Mouse (Mus musculus): ENCODE measurements around the gene Sh3d19. TPM values are rescaled to one million over a fixed set of nuclear protein-coding genes. Genes with fewer than 3 reads are reported as not detected.

The Sh3d19 gene
- total RNA-seq, 2 experiments from 2014 or later: 18.1 to 21.2 TPM

DNA sequence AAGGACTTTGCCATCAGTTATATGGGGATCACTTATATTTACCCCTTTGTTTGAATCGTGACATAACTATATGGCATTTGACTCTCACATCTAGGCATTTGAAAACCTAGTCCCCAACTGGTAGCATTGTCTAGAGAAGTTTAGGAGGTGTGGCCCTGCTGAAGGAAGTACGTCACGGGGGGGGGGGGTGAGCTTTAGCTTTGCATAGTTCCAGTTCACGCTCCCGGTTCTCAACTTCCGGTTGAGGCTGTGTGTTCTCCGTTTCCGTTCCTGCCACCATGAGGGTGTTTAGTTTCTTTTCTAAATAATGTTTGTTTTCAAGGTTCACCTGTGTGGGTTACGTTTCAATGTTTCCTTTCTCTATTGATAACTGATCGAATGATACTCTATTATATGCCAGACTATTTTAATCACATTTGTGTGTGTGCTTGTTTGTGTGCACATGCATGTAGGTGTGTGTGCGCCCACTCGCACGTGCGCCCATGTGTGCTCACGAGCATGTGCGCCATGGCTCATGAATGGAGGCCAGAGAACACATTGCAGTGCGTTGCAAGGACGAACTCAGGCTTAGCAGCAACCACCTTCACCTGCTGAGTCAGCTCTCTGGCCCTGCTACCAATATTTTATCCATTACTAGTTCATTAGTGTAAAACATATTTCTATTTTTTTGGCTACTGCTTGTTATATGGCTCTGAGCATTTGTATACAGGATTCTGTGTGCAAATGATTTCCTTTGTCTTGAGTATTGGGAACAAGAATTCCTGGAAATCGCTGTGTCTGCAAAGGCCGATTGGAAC is 54.6 kb downstream of the Sh3d19 start:
- no peak for DNase-seq (ENCODE audit: low spot score in 2 of 2)

DNA sequence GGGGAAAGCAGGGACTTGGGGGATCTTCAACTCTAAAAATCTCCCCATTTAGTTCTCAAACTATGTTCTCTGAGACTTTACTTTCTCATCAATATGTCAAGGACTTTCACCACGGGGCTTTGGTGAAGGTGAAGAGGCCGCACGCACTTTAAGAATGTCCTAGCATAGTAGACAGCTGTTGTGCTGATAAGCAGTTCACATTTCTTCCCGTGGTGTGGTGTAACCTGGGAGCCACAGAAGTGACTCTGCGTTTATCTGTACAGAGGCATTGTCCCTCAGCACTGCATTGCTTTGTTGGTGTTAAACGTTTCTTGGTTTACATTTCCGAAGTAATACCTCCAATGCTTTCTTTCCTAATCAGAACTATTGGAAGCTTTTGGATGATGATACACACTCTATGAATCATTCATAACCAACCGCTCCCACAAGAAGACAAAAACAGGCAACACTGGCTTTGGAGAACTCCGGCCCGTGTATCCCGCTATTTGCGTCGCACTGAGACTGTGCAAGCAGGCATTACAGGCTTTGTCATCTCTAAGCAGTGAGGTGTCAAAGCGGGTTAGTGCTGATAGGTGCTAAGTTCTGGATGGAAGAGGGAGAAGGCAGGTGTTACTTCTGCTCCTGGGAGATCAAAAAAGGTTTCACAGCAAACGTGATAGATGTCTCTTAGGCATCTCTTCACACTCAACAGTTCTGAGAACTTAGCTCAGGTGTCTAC is 57.9 kb downstream of the Sh3d19 start:
- DNase-seq (ENCODE audit: low spot score in 2 of 2): no peak

DNA sequence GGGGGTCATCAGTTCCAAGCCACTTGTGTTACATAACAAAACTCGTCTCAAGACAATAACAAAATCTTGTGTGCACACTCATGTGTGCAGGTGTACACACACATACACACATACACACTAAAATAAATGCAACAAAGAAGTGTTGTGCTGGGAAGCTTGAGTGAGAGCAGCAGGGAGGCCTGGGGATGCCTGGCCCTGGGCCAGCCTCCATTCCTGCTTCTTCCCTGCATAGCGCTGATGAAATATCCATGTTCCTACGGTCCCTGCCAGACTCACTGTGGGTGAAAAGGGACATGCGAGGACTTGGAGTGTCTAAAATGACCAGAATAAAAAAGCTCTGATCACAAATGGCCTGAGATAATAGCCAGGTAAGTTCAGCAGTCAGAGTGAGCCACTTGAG is 59.7 kb downstream of the Sh3d19 start:
- no peak for DNase-seq (ENCODE audit: low spot score in 2 of 2)

DNA sequence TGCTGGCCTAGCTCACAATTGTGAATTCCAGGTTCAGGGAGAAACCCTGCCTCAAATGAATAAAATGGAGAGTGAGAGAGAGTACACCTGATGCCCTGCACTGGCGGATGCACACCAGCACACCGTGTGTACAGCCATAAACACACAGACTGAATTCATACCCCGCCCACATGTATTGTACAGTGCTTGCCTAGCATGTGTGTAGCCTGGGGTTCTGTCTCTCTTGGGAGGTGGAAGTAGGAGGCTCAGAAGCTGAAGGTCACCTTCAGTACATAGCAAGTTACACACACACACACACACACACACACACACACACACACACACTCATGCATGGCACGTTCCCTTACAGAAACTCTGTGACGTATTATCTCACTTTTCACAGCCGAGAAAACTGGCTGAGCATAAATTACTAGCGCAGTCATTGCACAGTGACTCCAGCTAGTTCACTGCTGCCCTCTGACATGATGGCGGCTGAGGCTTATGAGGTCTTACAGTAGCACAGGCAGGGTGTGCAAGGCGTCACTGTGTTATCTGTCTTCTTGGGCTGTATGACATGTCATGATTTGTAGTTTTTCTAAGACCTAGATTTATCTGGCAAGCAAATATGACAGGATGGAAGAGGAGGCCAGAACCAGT is 62.7 kb downstream of the Sh3d19 start:
- no peak for DNase-seq (ENCODE audit: low spot score in 2 of 2)

DNA sequence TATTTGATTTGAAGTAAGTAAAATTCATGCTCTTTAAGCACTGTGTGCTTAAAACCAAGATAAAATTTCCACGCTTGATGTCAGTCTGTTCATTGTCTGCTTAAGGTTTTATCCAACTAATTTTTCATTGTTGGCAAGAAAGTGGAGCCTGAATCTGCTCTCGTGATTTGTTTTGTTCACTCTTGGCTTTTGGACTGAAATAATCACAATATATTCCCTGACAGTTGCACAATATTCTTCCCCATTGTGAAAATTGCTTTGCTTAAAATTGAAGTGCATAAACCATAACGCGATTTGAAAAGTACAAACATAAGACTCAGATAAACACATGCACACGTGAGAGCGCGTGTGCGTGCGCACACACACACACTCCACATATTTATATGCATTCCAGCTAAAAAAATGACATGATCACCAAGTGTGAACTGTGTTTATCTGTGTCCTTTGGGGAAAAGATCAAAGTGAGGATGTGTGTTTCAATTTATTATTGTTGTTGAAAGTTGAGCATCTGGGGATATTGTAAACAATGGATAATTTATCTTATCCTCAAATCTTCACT is 67.1 kb downstream of the Sh3d19 start:
- DNase-seq (ENCODE audit: low spot score in 2 of 2): no peak

DNA sequence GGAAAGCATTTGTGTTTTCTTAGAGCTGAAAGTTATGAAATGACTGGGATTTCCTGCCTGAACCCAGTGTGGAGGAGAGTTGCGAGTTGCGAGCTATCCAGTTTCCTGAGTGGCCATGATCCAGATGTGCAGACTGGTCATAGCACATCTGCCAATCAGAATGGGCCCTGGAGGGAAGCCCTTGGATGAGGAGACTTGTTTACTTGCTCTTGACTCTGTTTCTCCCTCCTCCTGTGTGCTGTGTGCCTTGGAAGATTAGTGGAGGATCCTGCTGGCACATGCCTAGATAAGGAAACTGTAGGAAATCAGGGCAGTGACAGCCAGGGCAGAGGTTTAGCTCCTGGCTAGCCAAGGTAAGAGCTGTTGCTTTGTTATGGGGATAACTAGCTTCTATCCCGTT is 67.7 kb downstream of the Sh3d19 start:
- no peak for DNase-seq (ENCODE audit: low spot score in 2 of 2)

DNA sequence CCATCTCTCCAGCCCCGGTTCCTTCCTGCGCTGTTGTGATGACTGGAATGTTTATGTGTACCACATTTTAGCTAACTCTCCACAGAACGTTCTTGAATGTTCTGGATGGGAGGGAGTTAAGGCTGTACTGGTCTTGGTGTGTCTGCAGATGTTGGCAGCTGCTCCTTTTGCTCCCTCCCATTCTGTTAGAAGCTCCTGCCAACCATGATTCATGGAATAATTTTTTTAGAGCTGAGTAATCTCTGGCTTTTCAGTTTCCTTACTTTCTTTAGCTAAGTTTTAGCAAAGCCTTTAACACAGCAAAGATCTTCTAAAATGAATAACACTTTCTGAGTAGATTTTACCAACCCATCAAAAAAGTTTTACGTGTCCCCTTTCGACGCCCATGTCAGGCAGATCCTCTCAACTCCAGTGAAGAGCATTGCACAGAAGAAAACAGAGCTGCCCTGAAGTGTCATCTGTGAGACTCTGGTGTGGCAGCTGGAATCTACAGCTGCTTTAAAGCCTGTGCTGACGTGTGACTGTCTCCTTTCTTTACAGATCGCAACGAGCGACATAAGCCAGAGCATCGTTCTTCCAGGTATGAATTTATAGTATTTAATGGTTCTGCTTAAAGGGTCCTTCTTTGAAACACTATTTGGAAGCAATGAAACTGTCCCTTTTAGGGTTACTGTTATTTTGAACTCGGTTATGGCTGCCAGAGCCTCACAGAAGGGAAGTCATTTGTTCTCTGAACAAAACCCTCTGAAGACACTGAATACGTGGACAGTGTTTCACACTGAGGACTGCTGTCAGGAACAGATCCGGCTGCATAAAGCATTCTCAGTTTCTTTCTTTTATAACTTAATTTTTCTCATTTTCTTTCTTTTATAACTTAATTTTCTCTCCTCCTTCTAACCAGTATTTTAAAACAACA is 69.6 kb downstream of the Sh3d19 start:
- DNase-seq (ENCODE audit: low spot score in 2 of 2): no peak

DNA sequence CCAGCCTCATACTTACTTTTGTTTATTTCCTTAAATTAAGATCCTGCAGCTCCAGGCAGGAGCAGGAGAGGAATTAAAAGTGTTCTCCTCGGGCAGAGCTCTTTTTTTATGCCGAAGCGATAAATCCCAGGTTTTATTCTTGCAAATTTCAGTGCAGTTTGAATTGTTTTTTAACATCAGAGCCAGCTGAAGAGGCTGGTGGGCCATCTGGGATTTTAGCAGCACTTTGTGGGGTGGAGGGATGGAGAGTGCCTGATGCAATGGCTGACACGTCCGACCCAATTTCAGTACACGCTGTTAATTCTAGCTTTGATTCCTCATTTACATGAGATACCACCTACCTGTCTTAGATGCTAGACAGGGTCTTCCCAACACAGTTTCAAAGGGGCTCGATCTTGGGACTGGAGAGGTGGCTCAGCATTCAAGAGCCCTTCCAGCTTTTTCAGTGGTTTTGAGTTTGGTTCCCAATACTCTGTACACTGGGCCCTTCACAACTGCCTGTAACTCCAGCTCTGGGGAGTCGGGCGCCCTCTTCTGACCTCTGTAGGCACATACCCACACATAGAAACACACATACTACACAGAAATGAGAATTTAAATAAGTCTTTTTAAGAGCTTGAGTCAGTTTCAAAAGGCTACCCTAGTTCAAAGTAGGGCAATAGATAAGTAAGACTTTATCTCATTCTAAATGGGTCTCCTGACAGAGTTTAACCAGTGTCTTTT is 76.9 kb downstream of the Sh3d19 start:
- DNase-seq (ENCODE audit: low spot score in 2 of 2): peak; percentile 39 to 78

DNA sequence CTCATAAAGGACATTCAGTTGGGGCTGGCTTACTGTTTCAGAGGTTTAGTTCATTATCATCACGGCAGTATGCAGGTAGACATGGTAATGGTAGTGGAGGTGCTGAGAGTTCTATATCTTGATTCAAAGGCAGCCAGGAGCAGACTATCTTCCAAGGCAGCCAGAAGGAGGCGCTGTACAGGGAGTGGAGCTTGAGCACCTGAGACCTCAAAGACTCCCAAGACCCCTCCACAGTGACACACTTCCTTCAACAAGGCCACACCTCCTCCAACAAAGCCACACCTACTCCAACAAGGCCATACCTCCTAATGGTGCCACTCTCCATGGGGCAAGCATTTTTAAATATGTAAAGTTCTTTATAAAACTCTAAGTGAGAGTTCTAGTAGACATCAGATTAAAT is 78.1 kb downstream of the Sh3d19 start:
- DNase-seq (ENCODE audit: low spot score in 2 of 2): no peak

DNA sequence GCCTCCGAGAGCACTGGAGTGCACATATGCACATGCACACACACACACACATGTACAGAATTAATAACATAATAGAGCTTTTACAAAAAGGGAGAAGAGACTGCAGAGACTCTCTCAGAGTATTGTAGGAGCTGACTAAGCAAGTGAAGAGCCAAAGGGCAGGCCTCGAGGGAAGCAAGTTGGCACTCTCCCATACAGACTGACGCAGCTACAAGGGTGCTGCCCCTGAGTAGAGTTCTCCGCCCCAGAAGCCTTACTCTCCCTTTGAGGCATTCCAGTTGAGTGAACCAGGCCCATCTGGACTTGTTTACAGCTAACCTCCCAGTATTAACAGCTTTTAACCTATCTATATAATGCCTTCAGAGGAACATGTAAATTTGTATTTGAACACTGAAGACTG is 85.8 kb downstream of the Sh3d19 start:
- DNase-seq (ENCODE audit: low spot score in 2 of 2): no peak

DNA sequence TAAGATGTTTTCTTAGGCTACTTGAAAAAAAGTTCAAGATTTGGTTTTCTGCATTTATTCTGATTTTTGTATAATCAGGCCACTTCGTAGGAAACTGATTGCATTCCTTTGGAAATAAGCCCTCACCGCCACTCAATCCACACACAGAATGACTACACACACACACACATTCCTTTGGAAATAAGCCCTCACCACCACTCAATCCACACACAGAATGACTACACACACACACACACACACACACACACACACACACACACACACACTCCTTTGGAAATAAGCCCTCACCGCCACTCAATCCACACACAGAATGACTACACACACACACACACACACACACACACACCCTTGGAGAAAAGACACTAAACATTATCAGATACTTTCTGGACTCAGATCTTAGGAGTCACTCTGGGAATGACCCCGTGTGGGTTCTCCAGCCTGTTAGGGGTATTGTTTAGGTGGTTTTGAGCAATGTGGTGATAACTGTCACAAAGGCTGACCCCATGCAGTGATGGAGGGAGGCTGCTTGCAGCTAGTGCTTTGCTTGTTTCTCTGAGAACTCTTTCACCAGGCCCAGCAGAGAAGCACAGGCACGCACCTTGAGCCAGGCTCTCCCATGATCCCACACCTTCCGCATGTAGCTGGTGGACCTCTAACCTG is 86.7 kb downstream of the Sh3d19 start:
- DNase-seq (ENCODE audit: low spot score in 2 of 2): no peak

DNA sequence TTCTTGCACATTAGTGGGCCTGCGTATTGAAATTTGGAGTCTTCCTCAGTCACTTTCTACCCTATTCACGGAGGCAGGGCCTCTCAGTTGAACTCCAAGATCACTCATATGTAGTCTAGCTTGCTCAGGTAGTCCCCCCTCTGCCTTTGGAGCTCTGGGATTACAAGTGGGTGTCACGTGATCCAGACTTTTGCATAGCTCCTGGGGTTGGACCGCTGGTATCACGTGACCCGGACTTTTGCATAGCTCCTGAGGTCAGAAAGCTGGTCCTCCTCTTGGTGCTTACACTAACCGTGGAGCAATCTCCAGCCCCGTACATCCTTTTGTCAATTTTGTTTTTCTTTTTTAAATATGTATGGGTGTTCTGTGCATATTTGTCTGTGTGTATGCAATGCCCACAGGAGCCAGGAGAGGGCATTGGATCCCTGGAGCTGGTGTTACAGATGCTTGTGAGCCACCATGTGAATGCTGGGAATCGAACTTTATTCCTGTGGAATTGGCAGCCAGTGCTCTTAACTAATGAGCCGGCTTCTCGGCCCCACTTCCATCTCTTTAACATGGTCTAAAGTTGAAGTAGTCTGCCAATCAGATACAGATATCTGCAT is 98.8 kb downstream of the Sh3d19 start:
- no peak for DNase-seq (ENCODE audit: low spot score in 2 of 2)

DNA sequence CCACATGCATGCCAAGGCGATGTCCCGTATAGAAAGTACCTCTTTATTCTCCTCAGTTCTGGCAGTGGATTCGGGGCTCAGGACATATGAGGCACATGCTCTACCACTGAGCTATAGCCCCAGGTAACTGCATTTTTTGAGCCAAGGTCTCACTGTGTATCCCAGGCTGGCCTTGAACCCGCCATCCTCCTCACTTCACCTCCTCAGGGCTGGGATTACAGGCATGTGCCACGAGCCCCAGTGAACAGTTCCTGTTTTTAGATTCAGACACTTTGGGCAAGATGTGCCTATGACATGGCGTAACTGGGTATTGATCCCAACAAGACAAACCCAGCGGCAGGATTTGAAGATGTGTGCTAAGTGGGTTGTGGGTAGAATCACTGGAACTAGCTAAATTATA is 99.9 kb downstream of the Sh3d19 start:
- no peak for DNase-seq (ENCODE audit: low spot score in 2 of 2)

DNA sequence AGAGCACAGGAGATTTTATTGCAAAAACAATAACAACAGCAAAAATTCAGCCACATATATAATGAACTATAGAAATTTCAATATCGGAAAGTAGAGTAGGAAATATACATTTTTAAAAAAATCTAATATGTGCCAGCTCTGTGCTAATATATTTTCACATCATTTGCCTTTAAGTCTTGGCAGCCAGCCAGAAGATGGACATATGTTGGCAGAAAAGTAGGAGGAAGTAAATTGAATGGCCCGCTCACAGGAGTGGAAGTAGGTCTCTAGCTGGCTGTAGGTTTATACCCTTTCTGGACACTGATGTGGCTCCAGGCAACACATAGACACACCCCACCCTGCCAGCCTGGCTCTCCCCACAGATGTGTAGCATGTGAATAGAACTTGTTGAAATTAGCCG is 101.2 kb downstream of the Sh3d19 start:
- DNase-seq (ENCODE audit: low spot score in 2 of 2): no peak

DNA sequence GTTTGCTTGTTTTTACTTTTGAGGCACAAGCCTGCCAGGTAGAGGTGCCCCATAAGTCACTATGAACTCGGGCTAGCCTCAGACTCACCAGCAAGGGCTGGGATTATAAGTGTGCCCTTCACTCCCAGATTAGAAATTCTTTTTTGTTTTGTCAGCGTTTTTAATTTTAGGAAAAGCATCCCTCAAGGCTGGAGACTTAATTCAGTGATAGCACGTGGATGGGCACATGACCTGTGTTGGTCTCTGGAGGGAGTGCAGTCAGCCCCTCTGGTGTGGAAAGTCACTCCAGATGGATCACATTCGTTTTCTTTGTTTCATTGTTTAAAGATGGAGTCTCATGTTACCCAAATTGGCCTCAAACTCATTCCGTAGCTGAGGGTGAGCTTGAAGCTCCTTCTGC is 102.0 kb downstream of the Sh3d19 start:
- no peak for DNase-seq (ENCODE audit: low spot score in 2 of 2)

DNA sequence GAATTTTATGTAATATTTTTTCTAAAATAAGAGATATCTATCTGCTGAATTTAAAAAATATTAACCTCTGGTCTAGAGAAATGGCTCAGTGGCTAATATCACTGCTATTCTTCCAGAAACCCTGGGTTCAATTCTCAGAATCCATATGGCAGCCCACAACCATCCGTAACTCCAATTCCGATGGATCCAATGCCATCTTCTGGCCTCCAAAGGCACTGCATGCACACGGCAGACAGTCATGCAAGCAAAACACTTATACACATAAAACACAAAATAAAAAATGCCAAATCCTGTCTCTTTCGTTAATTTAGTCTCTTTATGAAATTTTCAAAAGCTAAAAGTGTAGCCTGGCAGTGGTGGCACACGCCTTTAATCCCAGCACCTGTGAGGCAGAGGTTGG is 104.7 kb downstream of the Sh3d19 start:
- DNase-seq (ENCODE audit: low spot score in 2 of 2): no peak

DNA sequence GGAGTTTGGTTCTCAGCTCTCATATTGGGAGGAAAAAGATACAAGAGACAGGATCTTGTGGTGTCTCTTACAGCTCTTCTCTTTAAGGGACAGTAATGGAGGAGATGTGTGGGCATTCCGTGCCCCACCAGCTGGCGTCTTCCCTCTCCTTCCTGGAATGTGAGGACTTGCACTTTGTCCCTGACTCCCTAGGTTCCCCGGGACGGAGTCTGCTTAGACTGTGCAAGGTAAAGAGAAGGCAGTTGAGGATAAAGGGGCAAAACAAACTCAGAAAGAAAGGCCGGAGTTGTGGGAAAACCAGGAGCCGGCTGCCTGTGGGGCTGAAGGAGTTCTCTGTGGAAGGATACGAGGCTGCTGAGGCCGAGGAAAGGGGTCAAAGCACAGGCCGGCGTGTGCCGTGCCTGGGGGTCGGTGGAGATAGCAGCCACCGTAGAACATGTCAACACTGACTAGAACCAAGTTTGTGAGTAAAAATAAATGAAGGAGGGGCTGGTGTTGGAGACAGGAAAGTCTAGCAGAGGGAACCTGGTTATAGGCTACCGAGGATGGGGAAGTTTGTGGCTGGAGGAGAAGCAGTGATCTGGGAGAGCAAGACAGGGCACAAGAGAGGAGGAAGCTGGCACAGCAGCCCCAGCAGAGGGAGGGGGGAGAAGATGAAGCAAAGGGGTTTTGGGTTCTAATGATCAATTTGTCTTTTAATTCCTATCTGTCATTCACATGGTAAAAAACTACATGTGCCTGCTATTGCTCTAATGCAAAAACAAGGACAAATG is 105.8 kb downstream of the Sh3d19 start:
- no peak for DNase-seq (ENCODE audit: low spot score in 2 of 2)

DNA sequence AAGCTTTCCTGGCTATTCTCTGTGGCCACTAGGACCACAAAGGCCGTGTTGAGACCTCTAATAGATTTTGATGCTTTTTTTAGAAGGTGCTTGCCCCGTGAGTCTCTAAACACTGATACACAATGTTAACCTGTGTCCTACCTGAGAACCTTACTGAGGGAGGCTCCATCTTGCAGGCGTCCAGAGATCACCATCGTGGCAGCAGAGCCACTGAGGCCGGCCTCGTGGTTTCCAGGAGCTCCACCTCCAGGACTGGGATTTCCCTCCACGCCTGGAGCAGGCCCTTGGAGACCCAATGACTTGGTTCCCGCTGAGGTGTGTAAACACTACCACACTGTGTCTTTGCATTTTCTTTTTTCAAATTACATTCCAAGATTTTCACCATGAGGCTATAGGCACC is 112.1 kb downstream of the Sh3d19 start:
- no peak for DNase-seq (ENCODE audit: low spot score in 2 of 2)

DNA sequence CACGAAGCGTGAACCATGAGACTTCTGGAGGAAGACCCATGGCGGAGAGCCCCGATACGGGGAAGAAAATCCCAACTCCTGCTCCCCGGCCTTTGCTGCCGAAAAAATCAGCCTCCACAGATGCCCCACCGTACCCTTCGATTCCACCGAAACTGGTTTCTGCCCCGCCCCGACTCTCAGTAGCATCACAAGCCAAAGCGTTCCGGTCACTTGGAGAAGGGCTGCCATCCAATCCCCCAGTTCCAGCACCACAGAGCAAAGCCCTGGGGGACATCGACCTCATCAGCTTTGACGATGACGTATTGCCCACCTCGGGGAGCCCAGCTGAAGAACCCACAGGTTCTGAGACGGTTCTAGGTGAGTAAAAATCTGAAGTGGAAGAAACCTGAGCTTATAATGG is 114.1 kb downstream of the Sh3d19 start:
- DNase-seq (ENCODE audit: low spot score in 2 of 2): no peak

All from layer of hippocampus, adult 18-20 months (tissue).